Mouse (Mus musculus) retina, postnatal 1 day (tissue): ENCODE results near the gene Kcnab3.

Experiments
- DNase-seq: peaks from one replicate; pipeline ENCODE4 v3.0.0-alpha.2; 2012

Gene Kcnab3

GRCm38 (mm10) chr11:69332713-69333253 is 6.7 kb downstream of the Kcnab3 start:
- DNase-seq = no peak

- DNase-seq = no peak
Measured at GRCm38 (mm10) chr11:69333922-69334321, 7.9 kb downstream of the Kcnab3 start.

GRCm38 (mm10) chr11:69334796-69335195 is 8.7 kb downstream of the Kcnab3 start:
- DNase-seq = no peak

DNA sequence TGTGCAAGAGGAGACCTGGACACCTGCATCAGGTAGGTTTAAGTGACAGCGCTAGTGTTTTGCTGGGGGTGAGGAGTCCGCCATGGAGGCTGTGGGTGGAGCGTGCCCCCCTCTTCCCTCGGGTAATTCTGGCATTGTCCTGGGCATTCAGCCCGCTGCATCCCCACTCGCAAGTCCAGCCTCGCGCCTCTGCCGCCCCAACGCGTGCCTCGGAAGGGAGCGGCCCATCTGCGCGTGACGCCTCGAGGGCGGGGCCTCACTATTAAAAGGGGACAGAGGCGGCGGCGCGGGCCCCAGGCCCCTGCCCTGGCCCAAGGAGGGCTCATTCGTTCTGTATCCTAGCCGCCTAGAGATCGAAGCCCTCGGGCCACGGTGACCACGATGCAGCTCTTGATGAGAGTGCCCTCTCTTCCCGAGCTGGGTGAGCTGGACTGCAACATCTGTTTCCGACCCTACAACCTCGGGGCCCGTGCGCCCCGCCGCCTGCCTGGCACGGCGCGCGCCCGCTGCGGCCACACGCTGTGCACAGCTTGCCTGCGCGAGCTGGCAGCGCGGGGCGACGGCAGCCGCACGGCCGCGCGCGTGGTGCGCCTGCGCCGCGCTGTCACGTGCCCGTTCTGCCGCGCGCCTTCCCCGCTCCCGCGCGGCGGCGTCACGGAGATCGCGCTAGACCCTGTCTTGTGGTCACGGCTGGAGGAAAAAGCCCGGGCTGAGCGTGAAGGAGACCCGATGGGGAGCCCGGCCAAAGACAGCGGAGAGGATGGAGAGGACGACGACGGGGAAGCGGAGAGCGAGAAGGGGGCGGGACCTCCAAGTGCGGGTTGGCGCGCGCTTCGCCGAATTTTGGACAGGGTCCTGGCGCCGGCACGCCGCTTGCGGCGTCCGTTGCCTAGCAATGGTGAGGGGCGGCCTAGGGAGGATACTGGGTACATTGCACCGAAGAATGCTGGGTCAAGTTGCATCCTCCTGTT is 14.4 kb downstream of the Kcnab3 start, which contains the start of gene Rnf227:
TSS of gene Rnf227 (plus strand) at position 301 of the 971 bp plus-strand sequence.
- DNase-seq = peak; percentile 91

DNA sequence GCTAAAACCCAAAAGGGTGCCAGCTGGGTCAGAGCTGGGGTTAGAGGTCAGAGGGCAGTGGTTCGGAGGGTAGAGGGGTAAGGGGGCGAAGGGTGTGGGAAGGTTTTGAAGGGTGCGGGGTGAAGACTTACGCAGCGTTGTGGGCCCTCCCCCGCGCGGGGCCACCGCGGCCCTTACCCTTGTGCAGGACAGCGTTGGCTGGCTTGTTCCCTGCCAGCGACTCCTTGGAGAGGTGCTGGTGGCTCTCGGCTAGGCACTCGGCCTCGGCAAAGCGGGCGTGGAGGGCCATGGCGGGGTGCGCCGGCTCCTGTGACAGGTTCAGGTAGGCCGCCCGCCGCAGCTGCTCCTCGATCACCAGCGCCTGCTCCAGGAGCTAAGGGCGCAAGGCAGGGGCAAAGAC is 20.4 kb downstream of the Kcnab3 start:
- no peak for DNase-seq

DNA sequence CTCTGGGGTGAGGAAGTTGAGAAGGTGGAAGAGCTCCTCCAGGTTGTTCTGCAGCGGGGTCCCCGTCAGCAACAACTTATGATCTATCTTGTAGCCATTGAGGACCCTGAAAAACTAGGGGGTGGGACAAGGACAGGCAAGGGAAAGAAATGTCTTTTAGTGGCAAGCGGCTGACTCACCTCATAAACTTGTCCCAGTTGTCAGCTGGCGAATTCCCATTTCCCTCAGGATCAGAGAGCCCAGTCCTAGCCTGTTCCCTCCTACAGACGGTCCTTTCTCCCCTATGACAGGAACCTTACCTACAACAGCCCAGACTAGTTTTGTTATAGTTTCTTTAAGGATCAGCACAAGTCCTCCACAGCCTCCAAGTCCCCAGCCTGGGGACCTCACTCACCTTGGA is 30.5 kb downstream of the Kcnab3 start:
- no peak for DNase-seq

DNA sequence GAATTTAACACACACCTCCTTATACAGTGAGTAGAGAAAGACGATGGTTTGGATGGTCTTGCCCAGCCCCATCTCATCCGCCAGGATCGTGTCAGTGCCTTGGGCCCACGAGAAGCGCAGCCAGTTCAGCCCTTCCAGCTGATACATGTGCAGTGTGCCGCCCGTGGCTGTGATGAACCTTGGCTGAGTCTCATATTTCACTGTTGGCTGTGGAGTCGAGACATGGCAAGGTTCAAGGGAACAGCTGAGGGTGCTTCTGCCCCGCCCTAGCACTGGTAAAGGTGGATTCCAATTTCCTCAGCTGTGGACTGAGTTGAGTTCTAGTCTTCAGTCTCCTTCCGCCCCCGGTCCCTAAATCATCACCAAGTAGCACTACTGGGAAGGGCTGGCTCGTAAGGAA is 31.6 kb downstream of the Kcnab3 start:
- no peak for DNase-seq

- DNase-seq = peak; percentile 4
Measured at GRCm38 (mm10) chr11:69362021-69362420, 36.0 kb downstream of the Kcnab3 start.

GRCm38 (mm10) chr11:69362479-69362878 is 36.4 kb downstream of the Kcnab3 start:
- DNase-seq = peak; percentile 4

DNA sequence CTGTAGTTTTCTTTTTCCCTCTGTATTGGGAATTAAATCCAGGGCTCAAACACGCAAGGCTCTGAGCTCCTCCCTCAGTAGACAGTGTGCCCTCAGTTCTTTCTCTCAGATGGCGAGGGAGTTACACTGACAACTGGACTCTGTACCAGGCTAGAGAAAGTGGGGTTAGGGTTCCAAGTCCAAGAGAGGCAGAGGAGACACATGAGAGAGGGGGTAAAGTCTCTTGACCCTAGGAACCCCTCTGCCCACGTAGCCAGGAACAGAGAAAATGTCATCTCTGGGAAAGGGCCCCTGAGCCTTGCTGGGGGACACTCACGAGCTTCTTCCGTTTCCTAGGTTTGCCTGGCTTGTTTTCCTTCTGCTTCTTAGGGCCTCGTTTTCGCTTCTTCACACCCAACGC is 38.3 kb downstream of the Kcnab3 start:
- no peak for DNase-seq

- peak; percentile 97 for DNase-seq
Measured at GRCm38 (mm10) chr11:69364910-69365309, 38.9 kb downstream of the Kcnab3 start.

DNA sequence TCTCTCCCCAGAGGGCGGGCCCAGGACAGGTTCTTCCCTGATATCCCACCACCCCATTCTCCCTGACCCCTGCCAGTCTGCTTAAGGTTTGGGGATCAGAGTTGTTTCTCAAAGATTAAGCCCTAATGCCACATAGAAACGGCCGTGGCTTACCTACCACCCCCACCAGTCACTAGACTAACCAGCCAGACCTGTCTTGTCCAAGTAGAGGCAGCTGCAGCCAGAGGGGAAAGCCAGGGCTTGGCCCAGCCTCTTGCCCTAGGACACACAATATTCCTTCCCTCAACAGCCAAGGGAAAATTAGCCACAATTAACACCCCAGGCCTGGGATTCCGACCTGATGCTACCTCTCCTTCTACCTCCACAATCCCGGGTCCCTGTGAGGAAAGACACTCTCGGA is 39.7 kb downstream of the Kcnab3 start:
- peak; percentile 18 for DNase-seq

- peak; percentile 96 for DNase-seq
Measured at GRCm38 (mm10) chr11:69366157-69366854, 40.2 kb downstream of the Kcnab3 start.

GRCm38 (mm10) chr11:69366855-69367615 is 41.0 kb downstream of the Kcnab3 start:
- DNase-seq = peak; percentile 35

GRCm38 (mm10) chr11:69367616-69368355 is 41.7 kb downstream of the Kcnab3 start:
- peak; percentile 78 for DNase-seq

DNA sequence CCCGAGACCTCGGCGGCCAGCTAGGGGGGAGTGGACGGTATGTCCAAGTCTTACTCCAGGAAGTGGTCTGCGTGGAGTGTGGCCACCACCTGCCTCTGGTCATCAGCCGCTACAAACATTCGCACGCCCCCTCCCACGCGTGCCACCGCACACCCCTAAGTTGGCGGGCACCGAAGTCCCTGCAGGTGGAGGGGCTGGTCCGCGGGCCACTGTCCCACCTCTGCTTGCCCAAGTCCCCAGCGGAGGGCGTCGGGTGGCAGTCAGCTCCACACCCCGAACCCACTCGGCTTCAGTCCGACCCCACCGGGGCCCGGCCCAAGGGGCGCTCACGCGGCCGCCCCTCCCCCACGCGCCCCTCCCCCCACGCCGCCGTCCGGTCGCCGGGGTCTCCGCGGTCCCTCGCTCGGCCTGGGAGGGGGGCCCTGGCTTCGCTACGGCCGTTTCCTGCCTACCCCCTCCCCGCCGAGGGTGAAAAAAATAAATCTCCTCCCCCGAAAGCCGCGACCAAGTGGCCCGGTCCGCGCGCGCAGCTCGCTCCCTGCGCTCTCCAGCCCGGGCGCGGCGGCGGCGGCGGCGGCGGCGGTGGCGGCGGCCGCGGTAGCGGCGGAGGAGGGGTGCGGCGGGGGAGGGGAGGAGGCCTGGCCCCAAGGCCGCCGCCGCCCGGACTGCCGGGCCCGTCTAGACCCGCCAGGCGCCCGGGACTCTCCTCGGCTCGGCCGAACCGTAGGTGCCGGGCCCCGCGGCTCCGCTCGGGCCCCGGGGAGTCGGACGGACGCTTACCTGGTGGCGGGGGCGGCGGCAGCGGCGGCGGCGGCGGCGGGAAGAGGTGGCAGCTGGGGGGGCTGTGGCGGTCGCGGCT is 42.5 kb downstream of the Kcnab3 start:
- DNase-seq = peak; percentile 72

DNA sequence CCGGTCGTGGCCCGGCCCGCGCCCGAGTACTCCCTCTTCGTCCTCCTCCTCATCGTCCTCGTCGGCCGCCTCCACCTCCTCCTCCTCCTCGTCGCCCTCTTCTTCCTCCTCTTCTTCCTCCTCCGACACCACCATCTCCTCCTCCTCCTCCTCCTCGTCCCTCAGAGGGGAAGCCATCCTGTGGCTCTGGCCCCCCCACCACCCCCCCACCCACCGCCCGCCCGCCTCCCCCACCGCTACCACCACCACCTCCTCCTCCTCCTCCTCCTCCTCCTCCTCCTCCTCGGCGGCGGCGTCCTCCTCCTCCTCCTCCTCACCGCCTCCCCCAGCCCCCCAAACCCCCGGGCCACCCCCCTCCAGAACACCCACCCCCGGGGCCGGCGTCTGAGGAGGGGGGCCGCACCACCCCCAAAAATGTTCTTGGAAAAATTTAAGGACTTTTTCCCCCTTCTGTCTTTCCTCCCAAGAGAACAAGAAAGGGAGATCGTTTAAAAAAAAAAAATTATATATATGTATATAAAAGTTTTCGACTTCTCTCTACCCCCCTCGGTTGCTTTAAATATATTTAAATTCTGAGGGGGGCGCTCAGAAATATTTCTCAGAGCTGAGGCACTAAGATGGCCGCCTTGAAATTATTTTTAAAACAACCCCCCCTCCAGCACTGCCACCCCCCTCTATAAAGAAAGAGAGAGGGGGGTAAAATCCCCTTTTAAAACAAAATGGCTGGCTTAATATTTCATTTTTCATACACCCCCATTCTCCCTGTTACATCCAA is 43.3 kb downstream of the Kcnab3 start, which contains the start of gene Chd3:
TSS of gene Chd3 (minus strand) at position 192 of the 775 bp plus-strand sequence.
- peak; percentile 35 for DNase-seq

- peak; percentile 11 for DNase-seq
Measured at GRCm38 (mm10) chr11:69369990-69370816, 44.1 kb downstream of the Kcnab3 start.

DNA sequence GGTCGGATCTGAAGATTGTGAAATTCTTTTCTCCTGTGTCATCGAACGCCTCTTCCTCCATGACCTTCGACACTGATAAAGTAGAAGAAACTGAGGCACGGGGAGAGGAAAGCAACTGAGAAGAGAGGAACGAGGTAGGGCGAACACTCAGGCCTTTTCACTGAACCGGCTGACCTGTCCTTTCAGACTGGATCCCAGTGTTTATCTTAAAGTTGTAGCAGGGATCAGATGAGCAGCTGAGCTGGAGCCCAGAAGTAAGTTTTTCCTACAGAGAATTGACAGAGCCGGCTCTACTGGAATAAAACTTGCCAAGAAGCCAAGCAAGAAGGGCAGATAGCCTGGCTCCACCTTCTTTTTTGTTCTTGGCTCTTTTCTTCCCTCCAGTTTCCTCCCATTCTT is 44.8 kb downstream of the Kcnab3 start:
- DNase-seq = no peak
